Mouse (Mus musculus) spleen, adult 2 months (tissue): ENCODE measurements at regions not wholly inside any gene's neighbourhood (a gene's known extent, or its start where the extent isn't known, plus 50 kb on each side); places are given as distances from the start of the nearest gene placed in this dataset.
A peak's percentile ranks its signal among the peaks of the same experiment; 100 is the strongest.

Experiments
- DNase-seq, 2 experiments: peaks; one replicate each; pipeline versions ENCODE4 v3.0.0 to v3.0.0-alpha.2; 2012 to 2021; ENCODE audit warnings: low spot score in 2 of 2, low read depth in 1 of 2
- H3K27ac ChIP-seq: fragments of 200-500 bp; 2 replicates; pipeline ENCODE4 v1.5.1; 2012; ENCODE audit warnings: low read length, inconsistent platforms; ENCODE audit not compliant: insufficient read depth
- H3K27me3 ChIP-seq: fragments of 200-500 bp; 2 replicates; pipeline ENCODE4 v1.6.1; 2012; ENCODE audit warnings: mild to moderate bottlenecking, moderate library complexity, low read length, inconsistent platforms; ENCODE audit not compliant: control insufficient read depth, insufficient read depth
- H3K36me3 ChIP-seq: fragments of 200-500 bp; 2 replicates; pipeline ENCODE4 v1.6.1; 2012; ENCODE audit warnings: mild to moderate bottlenecking, low read length, inconsistent platforms; ENCODE audit not compliant: control insufficient read depth, insufficient read depth
- H3K4me1 ChIP-seq: fragments of 200-500 bp; 2 replicates; pipeline ENCODE4 v1.6.1; 2011; ENCODE audit warnings: inconsistent platforms; ENCODE audit not compliant: control insufficient read depth, insufficient read depth, insufficient read length
- H3K4me3 ChIP-seq: fragments of 200-500 bp; 2 replicates; pipeline ENCODE4 v1.5.1; 2011; ENCODE audit warnings: mild to moderate bottlenecking, inconsistent platforms; ENCODE audit not compliant: insufficient read depth, insufficient read length; ENCODE audit errors: extremely low read depth
- CTCF ChIP-seq: fragments of 200-500 bp; IDR thresholded peaks from 2 replicates; pipeline ENCODE4 v1.5.1; 2011; ENCODE audit warnings: mild to moderate bottlenecking, inconsistent platforms; ENCODE audit not compliant: insufficient read depth, insufficient read length, insufficient replicate concordance; ENCODE audit errors: extremely low read depth
- POLR2A ChIP-seq: fragments of 200-500 bp; IDR thresholded peaks from 2 replicates; pipeline ENCODE4 v1.6.1; 2011; ENCODE audit warnings: low read depth, low read length, inconsistent platforms
- WGBS: fragments of 180-500 bp; shearing (Covaris S2); methylation state at CpG from one replicate; pipeline ENCODE4 v1.1.7; 2018; 5-methylcytosine and 5-hydroxymethylcytosine counted together

- no peak overlapping the region for H3K27ac ChIP-seq
- TF ChIP-seq CTCF (no peak), POLR2A (no peak)
- peaks cover 5% of the 10 kb centered on the region; the same call in 1 of the 2 replicates for H3K4me1 ChIP-seq
- H3K4me3 ChIP-seq: no peak overlapping the region
- no peaks in the 10 kb centered on the region for H3K27me3 ChIP-seq
- 97% methylated on average over 3 of the region's 3 CpGs for WGBS
- DNase-seq: no peak
- H3K36me3 ChIP-seq: no peaks in the 10 kb centered on the region
These were observed 160.4 kb downstream of the Tomm20 start for GRCm38 (mm10) chr8:126785211-126785610.

- no peaks in the 10 kb centered on the region for H3K27me3 ChIP-seq
- DNase-seq: no peak
- TF ChIP-seq POLR2A (no peak), CTCF (no peak)
- peaks cover 7% of the 10 kb centered on the region; the same call in 1 of the 2 replicates for H3K4me1 ChIP-seq
- H3K36me3 ChIP-seq: no peaks in the 10 kb centered on the region
- 91% methylated on average over 4 of the region's 4 CpGs for WGBS
- no peak overlapping the region for H3K4me3 ChIP-seq
- H3K27ac ChIP-seq: no peak overlapping the region
These were observed 161.0 kb downstream of the Tomm20 start for GRCm38 (mm10) chr8:126784604-126785003.

GRCm38 (mm10) chr8:126783703-126784440 lies 161.8 kb downstream of the Tomm20 start:
- no peak for DNase-seq
- H3K4me1 ChIP-seq: peaks cover 10% of the 10 kb centered on the region; the same call in 1 of the 2 replicates
- H3K36me3 ChIP-seq: no peaks in the 10 kb centered on the region
- WGBS: 91% methylated on average over 12 of the region's 12 CpGs
- H3K27ac ChIP-seq: no peak overlapping the region
- no peaks in the 10 kb centered on the region for H3K27me3 ChIP-seq
- H3K4me3 ChIP-seq: no peak overlapping the region
- TF ChIP-seq POLR2A: no peak
- no peak for TF ChIP-seq CTCF

GRCm38 (mm10) chr8:126778673-126779072 lies 167.0 kb downstream of the Tomm20 start:
- Histone ChIP-seq H3K27ac (no peak overlapping the region), H3K4me1 (peaks cover 5% of the 10 kb centered on the region; the same call in 1 of the 2 replicates), H3K27me3 (no peaks in the 10 kb centered on the region), H3K4me3 (no peak overlapping the region), H3K36me3 (no peaks in the 10 kb centered on the region)
- 86% methylated on average over 7 of the region's 7 CpGs for WGBS
- TF ChIP-seq CTCF (no peak), POLR2A (no peak)
- DNase-seq: no peak

GRCm38 (mm10) chr8:126778131-126778530 lies 167.5 kb downstream of the Tomm20 start:
- Histone ChIP-seq H3K36me3 (no peaks in the 10 kb centered on the region), H3K4me3 (no peak overlapping the region), H3K27ac (no peak overlapping the region), H3K4me1 (peaks cover 5% of the 10 kb centered on the region; the same call in 1 of the 2 replicates), H3K27me3 (no peaks in the 10 kb centered on the region)
- DNase-seq: no peak
- TF ChIP-seq CTCF (no peak), POLR2A (no peak)
- 86% methylated on average over 7 of the region's 7 CpGs for WGBS

GRCm38 (mm10) chr8:126776605-126777469 lies 168.8 kb downstream of the Tomm20 start:
- H3K27me3 ChIP-seq: no peaks in the 10 kb centered on the region
- no peak overlapping the region for H3K27ac ChIP-seq
- no peak for TF ChIP-seq POLR2A
- peak; percentile 28; the same call in 1 of the 2 replicates for TF ChIP-seq CTCF
- peaks cover 5% of the 10 kb centered on the region; the same call in 1 of the 2 replicates for H3K4me1 ChIP-seq
- no peak overlapping the region for H3K4me3 ChIP-seq
- WGBS: 76% methylated on average over 11 of the region's 11 CpGs
- DNase-seq: peak in 1 of 2 experiments; percentile 25
- H3K36me3 ChIP-seq: no peaks in the 10 kb centered on the region
